Mouse (Mus musculus) cortical plate, adult 2 months (tissue): ENCODE measurements around the gene a.
A peak's percentile ranks its signal among the peaks of the same experiment; 100 is the strongest.

Experiments used
- CTCF ChIP-seq: fragments of 200-500 bp; IDR thresholded peaks from 2 replicates; pipeline ENCODE4 v1.5.1; 2011; ENCODE audit warnings: mild to moderate bottlenecking, control low read depth, low read length; ENCODE audit not compliant: insufficient read depth; ENCODE audit errors: extremely low read depth
- POLR2A ChIP-seq: fragments of 200-500 bp; IDR thresholded peaks from 2 replicates; pipeline ENCODE4 v1.6.1; 2011; ENCODE audit warnings: mild to moderate bottlenecking, low read length, control low read depth; ENCODE audit not compliant: insufficient read depth; ENCODE audit errors: extremely low read depth

DNA sequence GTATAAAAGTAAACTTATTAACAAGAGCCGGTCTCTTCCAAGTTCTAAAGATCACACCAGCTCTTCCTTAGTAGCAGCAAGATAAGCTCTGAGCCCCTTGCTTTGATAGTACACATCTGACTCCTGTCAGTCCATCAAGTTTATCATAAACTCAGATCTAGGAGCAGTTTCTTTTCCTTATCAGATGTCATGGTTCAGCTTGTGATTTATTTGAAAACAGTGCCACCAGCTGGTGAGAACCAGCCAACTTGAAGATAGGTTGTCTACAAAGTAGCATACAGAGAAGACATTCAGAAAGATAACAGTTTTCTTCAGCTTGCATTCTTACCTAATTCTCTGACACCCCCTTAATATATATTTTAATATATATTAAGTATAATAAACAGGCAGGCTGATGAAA is 64.2 kb downstream of the a start:
- no peak for TF ChIP-seq POLR2A
- peak; percentile 19; the same call in 1 of the 2 replicates for TF ChIP-seq CTCF
